Mouse (Mus musculus) G1E-ER4 (cell line): ENCODE measurements around the gene Tyms. TPM values are rescaled to one million over a fixed set of nuclear protein-coding genes. Genes with fewer than 3 reads are reported as not detected.

ENCODE experiments used
- GATA1 ChIP-seq: IDR thresholded peaks from one replicate; pipeline ENCODE4 v1.8.0; 2012; ENCODE audit warnings: low read length, inconsistent platforms
- polyA plus RNA-seq: library from polyadenylated mRNA; stranded (reverse); fragments of >175 nt; gene quantifications from 2 replicates; pipeline ENCODE4 v1.2.3, GENCODE M21; 2012

Tyms gene
- 21.7 and 23.6 TPM in 2 replicates for polyA plus RNA-seq

- no peak for TF ChIP-seq GATA1
These were observed at the start of gene Tyms for GRCm38 (mm10) chr5:30072825-30073821. Tyms (minus strand) TSS chr5:30073617.

- no peak for TF ChIP-seq GATA1
These were observed 49.1 kb upstream of the Tyms start for GRCm38 (mm10) chr5:30122481-30122880.

- no peak for TF ChIP-seq GATA1
These were observed 46.7 kb upstream of the Tyms start for GRCm38 (mm10) chr5:30120106-30120505.

- no peak for TF ChIP-seq GATA1
These were observed 45.7 kb upstream of the Tyms start for GRCm38 (mm10) chr5:30119163-30119562.

GRCm38 (mm10) chr5:30118018-30118417 is 44.6 kb upstream of the Tyms start:
- TF ChIP-seq GATA1, result no peak

GRCm38 (mm10) chr5:30115718-30116117 is 42.3 kb upstream of the Tyms start:
- TF ChIP-seq GATA1, result no peak

GRCm38 (mm10) chr5:30114761-30115140 is 41.3 kb upstream of the Tyms start:
- TF ChIP-seq GATA1, result no peak

GRCm38 (mm10) chr5:30113881-30114760 is 40.7 kb upstream of the Tyms start:
- TF ChIP-seq GATA1, result no peak

- TF ChIP-seq GATA1, result no peak
These were observed 39.2 kb upstream of the Tyms start for GRCm38 (mm10) chr5:30112533-30113068.

- no peak for TF ChIP-seq GATA1
These were observed 38.4 kb upstream of the Tyms start for GRCm38 (mm10) chr5:30111771-30112170.

GRCm38 (mm10) chr5:30111126-30111525 is 37.7 kb upstream of the Tyms start:
- TF ChIP-seq GATA1, result no peak

- TF ChIP-seq GATA1, result no peak
These were observed 37.1 kb upstream of the Tyms start for GRCm38 (mm10) chr5:30110371-30111060.

GRCm38 (mm10) chr5:30109899-30110298 is 36.5 kb upstream of the Tyms start:
- no peak for TF ChIP-seq GATA1

- TF ChIP-seq GATA1, result no peak
These were observed 34.8 kb upstream of the Tyms start for GRCm38 (mm10) chr5:30108233-30108632.

- no peak for TF ChIP-seq GATA1
These were observed 34.2 kb upstream of the Tyms start for GRCm38 (mm10) chr5:30107611-30108041.
